Mouse (Mus musculus) bone marrow macrophage, adult 2 months (primary cell): ENCODE data around the gene Fn1.

Experiments used
- CTCF ChIP-seq: IDR thresholded peaks from 2 replicates; pipeline ENCODE4 v1.5.1; 2012; ENCODE audit warnings: low read depth, mild to moderate bottlenecking, low read length, moderate library complexity
- POLR2A ChIP-seq: IDR thresholded peaks from 2 replicates; pipeline ENCODE4 v1.6.1; 2012; ENCODE audit warnings: mild to moderate bottlenecking, low read depth, low read length, borderline replicate concordance

GRCm38 (mm10) chr1:71682194-71682715, 29.3 kb upstream of the Fn1 start:
- no peak for TF ChIP-seq CTCF
- no peak for TF ChIP-seq POLR2A
